Mouse (Mus musculus) heart, postnatal 4 days (tissue): ENCODE measurements around the gene Abcb6. TPM values are rescaled to one million over a fixed set of nuclear protein-coding genes. Genes with fewer than 3 reads are reported as not detected.

Source experiments
- DNase-seq: peaks from one replicate; pipeline ENCODE4 v3.0.0; 2021
- total RNA-seq, 2 experiments: library from RNA; stranded (reverse); gene quantifications; 2 replicates each; pipeline ENCODE4 v1.2.3; 2021

Abcb6 gene
- total RNA-seq: 10 to 100 TPM; 20.0 to 24.1 TPM

DNA sequence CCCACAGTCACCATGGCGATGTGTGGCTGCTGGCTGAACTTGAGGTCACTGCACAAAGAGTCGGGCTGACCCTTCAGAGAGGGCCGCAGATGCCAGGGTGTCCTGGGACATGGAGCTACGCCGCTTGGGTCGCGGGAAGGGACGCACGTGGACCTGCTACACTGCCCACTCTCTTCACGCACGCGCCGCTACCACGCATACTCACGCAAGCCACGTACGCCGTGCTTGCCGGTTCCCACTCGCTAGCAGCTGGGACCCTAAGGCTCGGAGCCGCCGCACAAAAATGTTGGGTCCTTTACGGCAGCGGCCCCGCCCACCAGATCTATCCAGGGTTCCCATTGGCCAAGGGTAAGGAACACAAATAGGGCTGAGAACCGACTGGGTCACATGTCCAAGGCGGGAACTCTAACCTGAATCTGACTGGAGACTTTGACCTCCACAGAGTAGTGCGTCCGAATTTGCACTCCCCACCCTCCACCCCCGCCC lies at the start of gene Abcb6:
Gene Abcb6 (minus strand): TSS at position 288 of the 486 bp plus-strand sequence.
- peak; percentile 88 for DNase-seq

DNA sequence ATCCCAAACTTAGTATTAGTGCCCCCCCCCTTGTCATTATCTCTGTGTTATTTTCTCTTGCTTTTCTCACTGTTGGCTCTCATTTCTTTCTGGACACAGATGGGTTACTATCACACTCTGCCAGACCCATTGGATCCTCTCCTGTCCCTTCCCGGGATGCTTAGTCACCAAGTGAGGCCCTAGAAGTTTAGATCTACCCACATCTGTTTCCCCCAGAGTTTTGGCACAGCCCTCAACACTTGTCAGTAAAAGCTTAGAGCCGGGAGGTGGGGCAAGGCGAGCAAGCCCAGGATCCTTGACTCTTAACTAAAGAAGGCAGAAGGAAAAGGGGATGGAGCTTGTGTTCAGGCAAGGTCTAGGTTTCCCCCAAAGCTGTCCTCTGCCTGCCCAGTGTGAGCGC lies 49.0 kb upstream of the Abcb6 start:
- DNase-seq: no peak

DNA sequence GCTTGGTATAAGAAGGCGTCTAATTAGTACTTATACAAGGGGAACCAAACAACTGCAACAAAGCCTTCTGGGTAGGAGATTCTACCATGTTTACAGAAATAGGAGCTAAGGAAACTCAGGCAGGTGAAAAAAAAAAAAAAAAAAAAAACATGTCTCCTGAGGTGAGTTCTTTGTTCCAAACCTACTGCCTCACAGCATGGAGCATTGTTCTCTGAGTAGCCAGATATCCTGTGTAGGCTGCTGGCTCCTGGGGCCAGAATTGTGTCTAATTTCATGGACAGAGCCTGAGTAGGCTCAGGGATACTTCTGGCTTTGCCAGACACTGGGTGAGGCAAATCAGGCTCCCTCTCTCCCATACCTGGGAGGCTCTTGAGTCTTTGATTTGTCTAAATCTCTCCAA lies 47.5 kb upstream of the Abcb6 start:
- no peak for DNase-seq

- no peak for DNase-seq
Measured at GRCm38 (mm10) chr1:75226138-75226537, 45.9 kb upstream of the Abcb6 start.

GRCm38 (mm10) chr1:75225473-75225872 lies 45.3 kb upstream of the Abcb6 start:
- no peak for DNase-seq

- DNase-seq: no peak
Measured at GRCm38 (mm10) chr1:75223532-75223931, 43.3 kb upstream of the Abcb6 start.

GRCm38 (mm10) chr1:75222926-75223325 lies 42.7 kb upstream of the Abcb6 start:
- DNase-seq: no peak

DNA sequence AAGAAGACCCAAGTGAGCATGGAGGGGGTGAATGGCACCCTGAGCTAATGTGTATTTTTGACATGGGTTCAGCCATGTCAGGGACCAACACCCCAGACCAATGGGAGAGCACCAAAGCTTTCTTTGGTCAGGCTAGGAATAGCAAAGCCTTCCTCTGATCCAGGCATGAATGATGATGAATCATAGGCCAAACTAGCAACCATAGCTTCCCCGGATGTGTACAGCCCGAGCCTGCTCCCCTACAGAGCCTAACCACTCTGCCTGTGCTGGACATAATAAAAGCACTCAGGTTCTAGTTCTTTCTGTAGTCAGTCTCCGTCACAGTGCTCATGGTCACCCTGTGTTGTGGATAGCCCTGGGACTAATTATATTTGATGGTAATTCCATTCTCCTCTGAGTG lies 41.3 kb upstream of the Abcb6 start:
- DNase-seq: no peak

DNA sequence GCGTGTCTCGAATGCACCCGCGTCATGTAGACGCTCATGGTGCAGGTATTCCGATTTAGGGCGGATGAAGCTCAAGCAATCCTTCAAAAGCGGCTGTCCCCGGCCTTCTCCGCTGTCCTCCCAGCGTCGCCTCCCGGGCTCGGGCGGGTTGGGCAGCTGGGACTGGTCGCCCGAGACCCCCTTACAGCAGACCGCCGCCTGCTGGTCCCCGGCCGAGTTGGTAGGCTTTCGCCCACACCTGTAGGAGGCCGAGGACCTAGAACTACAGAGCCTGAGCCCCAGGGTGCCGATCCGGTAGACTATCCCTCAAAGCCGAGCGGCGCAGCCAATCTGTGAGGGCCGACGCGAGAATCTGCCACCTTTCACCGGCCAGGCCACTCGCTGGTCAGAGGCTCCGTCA lies 39.3 kb upstream of the Abcb6 start, which contains the start of gene Tuba4a:
Gene Tuba4a (minus strand): TSS at position 335 of the 400 bp plus-strand sequence.
- DNase-seq: peak; percentile 50

GRCm38 (mm10) chr1:75219078-75219477 lies 38.9 kb upstream of the Abcb6 start:
- peak; percentile 91 for DNase-seq

DNA sequence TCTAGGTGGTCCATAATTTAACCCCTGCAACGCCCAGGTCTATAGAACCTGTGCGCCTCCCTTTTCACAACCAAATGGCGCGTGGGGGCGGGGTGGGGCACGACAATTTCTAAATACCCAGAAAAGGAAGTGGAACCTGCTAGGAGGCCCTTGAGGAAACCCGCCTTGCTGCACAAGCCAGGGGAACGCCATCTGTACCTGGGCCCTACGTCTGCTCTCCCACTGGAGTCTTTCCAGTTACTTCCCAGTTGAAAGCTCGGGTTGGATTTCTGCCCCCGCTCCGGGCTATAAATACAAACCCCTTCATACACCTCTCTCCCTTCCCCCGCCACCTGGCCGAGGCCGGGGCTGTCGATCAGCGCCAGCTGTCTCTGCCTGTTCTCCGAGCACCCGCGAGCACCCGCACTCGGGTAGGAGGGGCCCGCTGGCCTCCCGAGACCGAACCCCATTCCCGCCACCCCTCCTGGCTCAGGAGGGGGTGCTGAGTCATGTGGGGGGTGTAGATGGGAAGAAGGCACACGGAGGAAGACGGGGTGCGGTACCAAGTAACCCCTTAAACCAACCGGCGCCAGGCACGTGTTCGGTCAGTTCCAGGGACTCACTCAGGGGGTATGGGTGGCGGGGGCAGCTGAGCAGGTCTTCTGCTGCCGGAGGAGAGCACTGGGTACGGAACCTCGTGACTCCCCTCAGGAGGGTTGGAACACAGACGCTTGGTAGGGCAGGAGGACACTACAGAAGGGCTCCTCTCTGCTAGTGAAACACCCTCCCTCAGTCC lies 38.2 kb upstream of the Abcb6 start:
- DNase-seq: peak; percentile 78

GRCm38 (mm10) chr1:75217893-75218226 lies 37.7 kb upstream of the Abcb6 start:
- DNase-seq: no peak

DNA sequence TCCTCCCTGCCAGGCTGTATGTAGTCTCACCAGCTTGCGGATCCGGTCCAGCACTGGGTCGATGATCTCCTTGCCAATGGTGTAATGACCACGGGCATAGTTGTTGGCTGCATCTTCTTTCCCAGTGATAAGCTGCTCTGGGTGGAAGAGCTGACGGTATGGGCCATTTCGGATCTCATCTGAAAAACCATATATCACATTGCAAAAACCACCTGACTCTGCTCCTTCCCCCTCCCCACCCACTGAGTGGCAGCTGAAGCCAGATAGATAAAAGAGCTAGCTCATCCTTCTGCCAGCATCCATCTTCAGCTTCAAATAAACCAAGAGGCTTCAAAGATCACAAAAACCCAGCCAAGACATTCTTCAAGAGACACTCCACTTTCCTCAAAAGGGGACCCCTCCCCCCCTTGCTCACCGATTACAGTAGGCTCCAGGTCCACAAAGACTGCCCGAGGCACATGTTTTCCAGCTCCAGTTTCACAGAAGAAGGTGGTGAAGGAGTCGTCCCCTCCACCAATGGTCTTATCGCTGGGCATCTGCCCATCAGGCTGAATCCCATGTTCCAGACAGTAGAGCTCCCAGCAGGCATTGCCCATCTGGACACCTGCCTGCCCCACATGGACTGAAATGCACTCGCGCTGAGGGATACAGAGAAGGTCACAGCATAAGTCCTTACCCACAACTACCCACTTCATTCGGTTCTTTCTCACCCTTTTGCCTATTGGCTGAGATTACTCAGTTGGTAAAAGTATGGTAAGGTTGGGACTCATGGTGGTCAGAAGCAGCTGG lies 36.8 kb upstream of the Abcb6 start:
- DNase-seq: peak; percentile 59

GRCm38 (mm10) chr1:75215785-75216184 lies 35.6 kb upstream of the Abcb6 start:
- no peak for DNase-seq

DNA sequence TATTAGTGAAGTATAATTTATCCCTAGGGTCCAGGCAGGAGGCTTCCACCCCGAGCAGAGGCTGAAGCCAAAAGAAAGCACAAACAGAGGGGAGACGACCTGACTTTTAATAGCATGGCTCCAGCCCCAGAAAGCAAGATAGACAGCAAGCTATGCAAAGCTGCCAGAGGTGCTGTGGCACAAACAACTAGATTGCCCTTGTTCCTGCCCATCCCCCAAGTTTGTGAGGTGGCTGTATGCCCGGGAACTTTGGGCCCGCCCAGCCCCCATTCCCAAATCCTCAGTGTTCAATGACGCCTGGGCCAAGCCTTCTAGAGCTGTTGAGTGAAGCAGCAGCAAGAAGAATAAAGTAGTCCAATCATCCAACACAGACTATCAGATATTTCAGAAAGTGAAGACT lies 34.7 kb upstream of the Abcb6 start:
- DNase-seq: peak; percentile 85

GRCm38 (mm10) chr1:75214442-75214841 lies 34.2 kb upstream of the Abcb6 start:
- DNase-seq: no peak

DNA sequence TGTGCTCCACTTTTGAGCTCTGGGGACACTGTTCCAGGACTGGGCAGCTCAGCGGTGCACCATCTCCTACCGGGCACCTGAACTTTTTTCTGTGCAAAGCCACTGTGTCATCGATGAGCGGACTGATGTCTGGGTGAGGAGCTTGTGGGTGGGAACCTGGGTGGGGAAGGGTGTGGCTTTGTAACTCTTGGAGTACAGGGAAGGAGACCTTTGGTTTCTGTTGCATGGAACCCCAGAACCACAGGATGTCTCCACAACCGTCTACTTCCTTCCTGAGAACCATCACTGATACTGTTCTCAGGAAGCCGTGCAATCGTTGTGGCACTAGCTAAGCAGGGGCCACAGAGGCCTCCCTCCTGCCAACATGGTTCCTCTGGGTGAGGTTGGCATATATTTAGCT lies 32.9 kb upstream of the Abcb6 start:
- no peak for DNase-seq

GRCm38 (mm10) chr1:75212542-75212941 lies 32.4 kb upstream of the Abcb6 start:
- no peak for DNase-seq

DNA sequence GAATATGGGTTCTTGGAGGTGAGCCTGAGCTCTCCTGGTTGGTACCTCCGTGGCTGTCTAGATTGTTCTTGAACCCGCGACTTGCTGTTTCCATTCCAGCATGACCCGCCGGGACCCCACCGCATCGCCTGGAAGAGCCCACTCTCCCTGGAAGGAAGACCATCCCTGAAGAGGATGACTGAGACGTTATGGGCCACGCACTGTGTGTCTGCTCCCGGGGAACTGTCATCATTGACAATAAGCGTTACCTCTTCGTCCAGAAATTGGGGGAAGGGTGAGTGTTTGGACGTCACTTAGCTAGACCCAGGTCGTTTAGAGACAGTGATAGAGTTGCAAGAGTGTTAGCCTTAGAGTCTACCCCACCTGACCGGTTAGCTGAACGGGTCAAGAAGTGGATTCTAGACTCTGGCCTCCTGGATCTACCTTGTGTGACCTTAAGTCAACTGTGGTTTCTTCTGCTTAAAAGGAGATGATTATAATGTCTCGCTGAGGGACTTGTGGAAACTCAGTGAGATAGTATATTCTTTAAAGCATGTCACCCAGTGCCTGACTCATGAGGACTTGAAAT lies 31.0 kb upstream of the Abcb6 start:
- DNase-seq: no peak

- peak; percentile 97 for DNase-seq
Measured at GRCm38 (mm10) chr1:75210136-75211087, 30.2 kb upstream of the Abcb6 start, which contains the start of the genes Glb1l and Stk16. Gene Glb1l (minus strand): TSS chr1:75210813. Gene Stk16 (plus strand): TSS chr1:75210838.

DNA sequence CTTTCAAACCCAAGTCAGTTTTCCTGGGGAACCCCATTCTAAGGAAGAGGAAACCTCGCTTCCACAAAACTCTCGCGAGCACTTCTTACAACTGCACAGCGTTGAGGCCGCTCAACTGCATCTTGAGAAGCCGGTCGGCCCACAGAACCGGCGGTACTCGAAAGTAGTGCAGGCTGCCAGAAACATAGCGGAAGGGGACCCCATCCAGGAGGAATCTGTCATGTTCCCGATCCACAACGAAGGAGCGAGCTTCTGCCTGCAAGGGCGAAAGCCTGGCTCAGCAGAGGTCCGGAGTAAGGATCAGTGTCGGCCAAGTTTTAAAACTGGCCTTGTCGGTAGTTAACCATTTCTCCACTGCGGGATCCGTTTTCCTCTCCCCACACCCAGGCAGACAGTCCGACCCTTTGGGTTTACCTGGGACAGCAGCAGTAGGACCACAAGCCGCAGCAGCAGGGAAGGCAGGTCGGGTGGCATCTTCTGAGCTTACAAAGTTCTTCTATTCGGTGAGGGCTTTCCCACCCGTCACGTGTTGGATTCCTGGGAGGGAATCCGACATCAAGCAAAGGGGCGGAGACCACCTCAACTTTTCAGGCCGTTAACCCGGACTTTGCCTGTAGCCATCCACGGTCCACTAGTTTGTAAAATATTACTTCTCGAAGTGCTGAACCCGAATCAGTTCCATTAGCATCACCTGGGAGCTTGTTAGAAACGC lies 28.9 kb upstream of the Abcb6 start:
- peak; percentile 52 for DNase-seq
